Mouse (Mus musculus) olfactory bulb, adult 2 months (tissue): ENCODE results near the gene D11Wsu47e.

Experiments
- CTCF ChIP-seq: fragments of 200-500 bp; IDR thresholded peaks from 2 replicates; pipeline ENCODE4 v1.5.1; 2012; ENCODE audit warnings: low read depth, mild to moderate bottlenecking, low read length, moderate library complexity; ENCODE audit not compliant: insufficient read depth
- POLR2A ChIP-seq: fragments of 200-500 bp; IDR thresholded peaks from 2 replicates; pipeline ENCODE4 v1.6.1; 2012; ENCODE audit warnings: mild to moderate bottlenecking, low read depth, low read length, moderate library complexity; ENCODE audit not compliant: insufficient read depth

DNA sequence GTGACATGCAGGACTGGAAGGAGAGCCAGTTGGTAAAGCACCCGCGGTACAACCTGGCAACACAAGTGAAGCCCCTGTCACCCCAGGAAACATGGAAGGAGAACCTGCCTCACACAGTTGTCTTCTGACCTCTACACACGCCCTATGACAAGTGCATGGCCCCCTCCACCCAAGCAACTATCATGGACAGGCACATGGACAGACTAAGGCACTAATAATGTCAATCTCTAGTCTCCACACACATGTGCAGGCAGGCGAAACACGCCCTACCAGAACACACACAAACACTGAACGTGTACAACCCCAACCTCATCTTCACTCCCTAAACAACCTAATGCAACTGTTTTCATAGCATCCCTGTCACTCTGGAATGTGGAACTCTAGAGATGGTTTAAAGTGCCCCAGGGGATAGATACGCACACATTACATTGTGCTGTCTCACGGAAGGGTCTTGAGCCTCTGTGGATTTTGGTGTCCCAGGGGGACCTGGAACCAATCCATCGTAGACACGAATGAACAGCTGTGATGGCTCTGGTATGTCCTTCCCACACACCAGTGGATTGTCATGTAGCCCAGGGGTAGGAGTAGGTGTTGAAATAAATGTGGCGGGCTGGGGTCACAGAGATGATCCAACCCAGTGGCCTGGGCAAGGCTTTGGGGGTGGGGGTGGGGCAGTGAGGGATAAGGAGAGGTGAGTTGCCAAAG, 52.8 kb downstream of the D11Wsu47e start:
- no peak for TF ChIP-seq CTCF
- TF ChIP-seq POLR2A: no peak
